Mouse (Mus musculus) liver, postnatal 0 days (tissue): ENCODE results near the gene Nthl1.

Experiments
- CTCF ChIP-seq: sonication (generic); IDR thresholded peaks from 2 replicates; pipeline ENCODE4 v1.5.1; 2016; ENCODE audit warnings: antibody characterized with exemption, low read depth
- EP300 ChIP-seq: IDR thresholded peaks from 2 replicates; pipeline ENCODE4 v1.6.1; 2016; ENCODE audit warnings: antibody characterized with exemption, low read depth, mild to moderate bottlenecking

- TF ChIP-seq EP300 (no peak), CTCF (no peak)
These were observed 7.6 kb downstream of the Nthl1 start for GRCm38 (mm10) chr17:24640119-24640518.
